Mouse (Mus musculus) liver, postnatal 0 days (tissue): ENCODE data around the gene Tbccd1.

Experiments
- CTCF ChIP-seq: sonication (generic); IDR thresholded peaks from 2 replicates; pipeline ENCODE4 v1.5.1; 2016; ENCODE audit warnings: antibody characterized with exemption, low read depth
- EP300 ChIP-seq: IDR thresholded peaks from 2 replicates; pipeline ENCODE4 v1.6.1; 2016; ENCODE audit warnings: antibody characterized with exemption, low read depth, mild to moderate bottlenecking

DNA sequence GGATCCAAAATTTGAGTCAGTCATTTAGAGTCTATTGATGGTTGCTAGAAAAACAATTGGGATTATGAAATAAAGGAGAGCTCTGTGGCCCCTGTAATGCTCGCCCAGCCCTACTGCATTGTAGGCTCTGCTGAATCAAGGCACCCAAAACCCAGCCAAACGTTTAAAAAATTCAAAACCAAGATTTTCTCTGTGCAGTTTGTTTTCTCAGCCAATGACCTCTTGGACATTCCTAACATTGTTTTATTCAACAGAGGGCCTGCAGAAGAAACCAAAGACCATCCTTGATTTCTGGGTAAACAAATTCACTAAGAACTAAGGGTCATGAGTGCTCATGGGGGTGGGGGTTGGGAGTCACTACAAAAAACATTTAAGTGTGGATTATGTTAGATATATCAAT is 46.0 kb downstream of the Tbccd1 start, which contains the start of gene Crygs:
- TF ChIP-seq CTCF, result no peak
- no peak for TF ChIP-seq EP300
